Mouse (Mus musculus): ENCODE results near the gene Ctnna3. TPM values are rescaled to one million over a fixed set of nuclear protein-coding genes. Genes with fewer than 3 reads are reported as not detected.
"Not testable (repeated sequence)": the region's sequence is repeated elsewhere in the genome, so short reads cannot be mapped to it uniquely, and the experiment has no call there.

Ctnna3 gene
- total RNA-seq, 1 experiment from 2014 or later: not detected

DNA sequence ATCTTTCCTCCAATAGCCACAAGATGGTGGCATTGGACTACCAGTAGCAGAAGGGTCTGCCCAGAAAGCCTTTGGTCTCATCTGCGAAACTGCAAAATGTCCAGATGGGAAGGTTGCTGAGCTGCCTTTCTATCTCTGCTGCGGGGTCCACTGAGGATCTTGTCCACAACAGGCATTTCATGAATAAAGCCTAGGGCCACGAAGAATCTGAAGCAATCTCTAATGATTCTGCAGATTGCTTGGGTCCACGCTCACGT is 7.2 kb upstream of the Ctnna3 start:
- no peak for ATAC-seq (ENCODE audit: extremely low read depth, insufficient number of reproducible peaks, low FRiP score, poor library complexity, severe bottlenecking)

DNA sequence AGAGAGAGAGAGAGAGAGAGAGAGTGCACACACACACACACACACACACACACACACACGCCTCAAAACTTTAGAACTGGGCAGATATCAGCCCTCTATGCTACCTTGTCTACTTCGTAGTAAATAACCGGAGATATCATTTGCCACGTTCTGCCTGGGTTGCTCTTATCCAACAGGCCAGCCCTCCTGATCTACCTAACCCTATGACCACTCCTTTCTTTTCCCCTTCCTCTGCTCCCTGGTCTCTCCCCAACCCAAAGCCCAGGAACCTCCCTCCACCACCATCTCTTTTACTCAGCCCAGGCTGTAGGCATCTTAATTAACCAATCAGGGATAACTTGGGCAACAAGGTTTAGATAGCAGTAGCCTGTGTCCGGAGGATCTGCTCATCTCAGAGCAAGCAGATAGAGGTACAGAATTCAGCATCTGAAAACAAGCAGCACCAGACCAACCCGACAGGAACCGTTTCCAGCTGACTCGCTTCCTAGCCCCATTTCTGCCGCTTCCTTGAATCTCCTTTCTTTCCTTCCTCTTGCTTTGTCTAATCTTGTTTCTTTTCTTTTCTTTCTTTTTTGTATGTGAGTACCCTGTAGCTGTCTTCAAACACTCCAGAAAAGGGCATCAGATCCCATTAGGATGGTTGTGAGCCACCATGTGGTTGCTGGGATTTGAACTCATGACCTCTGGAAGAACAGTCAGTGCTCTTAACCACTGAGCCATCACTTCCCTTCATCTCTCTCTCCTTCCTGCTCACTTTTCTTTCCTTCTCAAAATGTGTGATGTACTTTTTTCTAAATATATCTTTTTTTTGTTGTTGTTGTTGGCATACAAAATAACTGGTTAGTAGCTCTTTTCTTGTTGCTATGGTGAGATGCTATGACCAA is 6.1 kb upstream of the Ctnna3 start:
- no peak for ATAC-seq (ENCODE audit: extremely low read depth, insufficient number of reproducible peaks, low FRiP score, poor library complexity, severe bottlenecking)

DNA sequence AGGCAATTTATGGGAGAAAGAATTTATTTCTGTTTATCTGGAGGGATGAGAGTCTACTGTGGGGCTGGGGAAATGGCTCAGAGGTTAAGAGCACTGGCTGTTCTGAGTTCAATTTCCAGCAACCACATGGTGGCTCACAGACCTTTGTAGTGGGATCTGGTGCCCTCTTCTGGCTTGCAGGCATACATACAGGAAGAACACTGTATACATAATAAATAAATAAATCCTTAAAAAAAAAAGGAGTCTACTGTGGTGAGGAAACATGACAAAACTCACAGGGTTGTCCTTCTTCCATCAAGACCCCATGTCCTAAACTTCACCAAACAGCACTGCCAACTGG is 5.5 kb upstream of the Ctnna3 start:
- ATAC-seq (ENCODE audit: extremely low read depth, insufficient number of reproducible peaks, low FRiP score, poor library complexity, severe bottlenecking): 0 out of 2 replicates have a peak, but pooled peaks have one; percentile 30

DNA sequence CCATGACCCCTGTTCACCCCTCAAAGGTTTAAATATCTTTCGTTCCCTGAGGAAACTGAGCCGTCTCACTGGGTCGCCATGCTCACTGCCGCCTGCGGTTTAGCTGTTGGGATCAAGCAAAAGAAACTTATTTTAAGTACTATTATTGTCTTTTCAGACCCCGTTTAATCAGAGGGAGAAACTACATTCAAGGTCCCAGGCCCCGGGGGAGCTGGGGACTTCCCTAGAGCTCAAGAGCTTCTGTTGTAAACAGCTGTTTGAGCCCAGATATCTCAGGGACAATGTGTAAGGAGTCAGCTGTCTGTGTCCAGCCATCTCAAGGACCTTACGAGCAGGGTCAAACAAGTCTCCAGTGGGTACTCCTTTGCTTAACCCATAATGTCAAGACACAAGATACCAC is 2.8 kb upstream of the Ctnna3 start:
- ATAC-seq (ENCODE audit: extremely low read depth, insufficient number of reproducible peaks, low FRiP score, poor library complexity, severe bottlenecking): no peak

DNA sequence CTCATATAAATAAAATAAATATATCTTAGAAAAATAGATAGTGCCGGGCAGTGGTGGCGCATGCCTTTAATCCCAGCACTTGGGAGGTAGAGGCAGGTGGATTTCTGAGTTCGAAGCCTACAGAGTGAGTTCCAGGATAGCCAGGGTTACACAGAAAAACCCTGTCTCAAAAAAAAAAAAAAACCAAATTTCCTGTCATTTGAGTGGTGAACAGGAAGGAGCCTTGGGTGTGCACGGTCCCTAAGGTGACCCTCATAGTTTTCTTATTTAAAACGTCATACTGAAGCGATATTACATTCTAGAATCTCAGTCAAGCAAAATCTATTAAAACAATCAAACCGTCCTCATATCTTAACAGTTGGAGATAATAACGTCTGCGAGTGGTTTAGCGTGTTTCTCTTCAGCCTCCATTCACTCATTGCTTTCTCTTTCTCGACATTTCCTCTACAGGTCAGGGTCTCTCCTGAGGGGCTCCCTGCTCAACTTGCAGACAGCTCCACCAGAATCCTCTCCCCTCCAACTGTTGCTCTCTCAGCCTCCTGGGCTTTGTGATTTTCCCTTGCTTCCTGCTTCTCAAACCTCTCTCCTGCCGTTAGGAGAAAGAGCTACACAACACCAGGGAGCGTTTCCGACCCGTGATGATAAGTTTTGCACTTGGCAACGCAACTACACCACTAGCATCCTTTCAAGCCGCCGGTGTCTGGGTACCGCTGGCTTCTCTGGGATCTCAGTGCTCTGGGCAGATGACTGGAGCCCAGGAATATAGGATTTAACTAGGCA is 1.5 kb upstream of the Ctnna3 start:
- no peak for ATAC-seq (ENCODE audit: extremely low read depth, insufficient number of reproducible peaks, low FRiP score, poor library complexity, severe bottlenecking)

DNA sequence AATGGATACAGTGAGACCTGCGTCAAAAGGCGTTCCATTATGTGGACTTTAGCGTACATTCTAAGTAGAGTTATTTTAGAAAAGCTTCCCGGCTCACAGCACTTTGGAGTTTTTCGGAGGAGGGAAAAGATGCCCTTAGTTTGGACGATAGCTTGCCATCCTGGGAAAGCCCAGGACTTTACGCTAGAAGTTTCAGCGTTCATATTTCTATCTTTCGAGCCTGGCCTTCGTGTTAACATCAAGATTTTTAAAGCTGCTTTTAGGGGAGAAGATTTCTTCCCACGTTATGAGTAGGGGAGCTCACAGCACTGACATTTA is 916 bp upstream of the Ctnna3 start:
- ATAC-seq (ENCODE audit: extremely low read depth, insufficient number of reproducible peaks, low FRiP score, poor library complexity, severe bottlenecking): no peak

DNA sequence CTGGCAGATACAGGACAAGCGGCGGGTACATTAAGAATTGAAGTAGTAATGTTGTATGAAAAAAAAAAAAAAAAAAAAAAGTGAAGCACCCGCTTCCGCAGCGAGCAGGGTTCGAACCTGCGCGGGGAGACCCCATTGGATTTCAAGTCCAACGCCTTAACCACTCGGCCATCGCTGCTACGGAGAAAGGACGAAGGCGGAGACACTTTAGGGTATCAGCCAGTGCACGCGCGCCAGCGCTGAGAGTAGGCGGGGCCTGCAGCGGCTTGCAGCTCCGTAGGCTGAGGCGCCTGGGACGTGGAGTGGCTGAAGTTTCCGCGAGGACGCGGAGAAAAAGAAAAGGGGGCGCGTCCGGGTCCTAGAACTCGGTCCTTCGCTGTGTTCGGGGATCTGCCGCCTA is 518 bp upstream of the Ctnna3 start:
- peak; percentile 88 for ATAC-seq (ENCODE audit: extremely low read depth, insufficient number of reproducible peaks, low FRiP score, poor library complexity, severe bottlenecking)

DNA sequence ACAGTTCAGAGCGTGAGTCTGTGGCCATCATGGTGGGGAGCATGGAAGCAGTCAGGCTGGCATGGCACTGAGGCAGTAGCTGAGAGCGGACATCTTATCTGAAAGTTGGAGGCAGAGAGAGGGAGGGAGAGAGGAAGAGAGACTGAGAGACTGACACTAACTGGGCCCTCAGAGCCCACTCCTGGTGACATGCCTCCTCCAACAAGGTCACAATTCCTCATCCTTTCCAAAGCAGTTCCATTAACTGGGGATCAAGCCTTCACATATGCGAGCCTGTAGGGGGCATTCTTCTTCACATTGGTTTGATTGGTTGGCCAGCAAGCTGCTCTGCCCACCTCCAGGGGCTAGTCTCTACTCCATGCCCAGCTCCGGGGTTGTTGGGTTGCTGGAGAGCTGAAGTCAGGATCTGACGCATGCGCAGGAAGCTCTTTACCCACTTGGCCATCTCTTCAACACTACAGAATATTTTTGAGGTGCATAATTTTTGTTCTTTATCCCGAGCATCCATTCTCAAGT is 1.4 kb downstream of the Ctnna3 start:
- no peak for ATAC-seq (ENCODE audit: extremely low read depth, insufficient number of reproducible peaks, low FRiP score, poor library complexity, severe bottlenecking)

DNA sequence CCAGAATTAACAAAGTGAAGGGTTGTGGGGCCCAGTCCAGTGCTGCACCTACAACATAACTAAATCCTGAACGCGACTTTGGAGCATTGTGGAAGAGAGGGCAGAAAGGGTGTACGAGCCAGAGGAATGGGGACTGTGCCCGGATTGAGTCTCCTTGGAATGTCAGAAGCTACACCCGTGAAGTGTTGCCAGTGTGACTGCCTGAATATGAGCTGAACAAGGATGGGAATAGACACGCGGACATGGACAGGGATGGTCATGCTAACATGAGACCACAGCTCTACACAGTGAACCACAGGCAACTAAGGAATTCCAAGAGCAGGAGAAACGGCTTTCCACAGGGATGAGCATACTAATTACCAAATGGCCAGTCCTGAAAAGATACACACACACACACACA is 2.2 kb downstream of the Ctnna3 start:
- ATAC-seq (ENCODE audit: extremely low read depth, insufficient number of reproducible peaks, low FRiP score, poor library complexity, severe bottlenecking): no peak

DNA sequence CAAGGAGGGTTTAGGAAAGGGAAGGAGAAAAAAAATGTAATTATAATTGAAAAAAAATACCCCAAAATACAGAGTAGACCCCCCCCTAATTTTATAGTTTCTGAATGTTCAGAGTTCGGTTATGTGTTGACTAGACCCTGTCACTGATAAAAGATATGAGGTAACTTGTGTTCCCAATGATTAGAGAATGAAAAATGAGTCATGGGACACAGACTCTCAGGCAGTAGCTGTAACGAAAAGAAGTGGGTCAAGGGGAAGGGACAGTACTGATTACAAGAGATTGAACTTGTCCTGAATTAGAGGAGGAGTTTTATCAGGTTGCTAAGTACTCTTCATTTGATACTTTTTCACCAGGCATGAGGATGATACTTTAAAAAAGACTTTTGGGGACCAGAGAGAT is 3.0 kb downstream of the Ctnna3 start:
- ATAC-seq (ENCODE audit: extremely low read depth, insufficient number of reproducible peaks, low FRiP score, poor library complexity, severe bottlenecking): no peak

DNA sequence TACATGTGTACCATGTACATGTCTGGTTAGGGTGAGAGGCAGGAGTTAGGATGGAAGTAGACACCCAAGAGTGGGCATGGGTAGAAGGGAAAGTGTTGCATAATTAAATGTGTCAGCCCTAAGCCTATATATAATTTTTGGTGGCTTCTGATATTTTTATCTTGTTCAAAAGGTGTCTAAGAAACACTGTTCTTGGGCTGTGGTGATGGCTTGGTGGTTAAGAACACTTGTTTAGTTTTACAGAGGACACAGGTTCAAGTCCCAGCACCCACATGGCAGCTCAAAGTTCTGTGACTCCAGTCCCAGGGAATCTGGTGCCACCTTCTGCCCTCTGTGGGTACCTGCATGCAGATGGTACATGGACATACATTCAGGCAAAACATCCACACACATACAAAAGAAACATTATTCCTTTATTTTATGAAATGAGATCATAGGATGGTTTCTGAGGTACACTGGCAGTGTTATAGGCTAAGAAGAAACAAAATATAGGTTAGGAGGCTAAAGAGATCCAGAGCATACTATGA is 8.9 kb downstream of the Ctnna3 start:
- ATAC-seq (ENCODE audit: extremely low read depth, insufficient number of reproducible peaks, low FRiP score, poor library complexity, severe bottlenecking): no peak

DNA sequence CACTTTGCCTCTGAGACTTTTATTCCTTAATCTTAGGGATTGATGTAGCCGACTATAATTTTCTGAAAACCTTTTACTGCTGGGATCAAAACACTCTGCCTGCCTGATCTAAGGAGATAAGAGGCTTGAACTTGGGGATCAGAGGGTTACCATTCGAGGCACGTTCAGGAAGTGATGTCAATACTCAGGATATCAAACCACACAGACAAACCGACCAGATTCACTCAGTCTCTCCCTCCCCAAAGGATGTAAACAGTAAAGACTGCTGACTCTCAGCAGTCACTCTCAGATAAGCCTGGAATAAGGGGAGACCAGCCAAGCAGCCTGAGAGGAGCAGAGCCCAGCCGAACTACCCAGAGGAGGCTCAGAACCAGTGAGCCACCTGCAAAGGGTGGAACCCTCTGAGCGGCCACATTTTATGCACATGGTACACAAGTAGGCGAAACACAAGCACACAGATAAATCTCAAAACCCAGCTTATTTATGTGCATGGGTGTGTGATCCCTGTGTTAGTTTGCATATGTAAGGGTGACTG is 9.9 kb downstream of the Ctnna3 start:
- no peak for ATAC-seq (ENCODE audit: extremely low read depth, insufficient number of reproducible peaks, low FRiP score, poor library complexity, severe bottlenecking)

DNA sequence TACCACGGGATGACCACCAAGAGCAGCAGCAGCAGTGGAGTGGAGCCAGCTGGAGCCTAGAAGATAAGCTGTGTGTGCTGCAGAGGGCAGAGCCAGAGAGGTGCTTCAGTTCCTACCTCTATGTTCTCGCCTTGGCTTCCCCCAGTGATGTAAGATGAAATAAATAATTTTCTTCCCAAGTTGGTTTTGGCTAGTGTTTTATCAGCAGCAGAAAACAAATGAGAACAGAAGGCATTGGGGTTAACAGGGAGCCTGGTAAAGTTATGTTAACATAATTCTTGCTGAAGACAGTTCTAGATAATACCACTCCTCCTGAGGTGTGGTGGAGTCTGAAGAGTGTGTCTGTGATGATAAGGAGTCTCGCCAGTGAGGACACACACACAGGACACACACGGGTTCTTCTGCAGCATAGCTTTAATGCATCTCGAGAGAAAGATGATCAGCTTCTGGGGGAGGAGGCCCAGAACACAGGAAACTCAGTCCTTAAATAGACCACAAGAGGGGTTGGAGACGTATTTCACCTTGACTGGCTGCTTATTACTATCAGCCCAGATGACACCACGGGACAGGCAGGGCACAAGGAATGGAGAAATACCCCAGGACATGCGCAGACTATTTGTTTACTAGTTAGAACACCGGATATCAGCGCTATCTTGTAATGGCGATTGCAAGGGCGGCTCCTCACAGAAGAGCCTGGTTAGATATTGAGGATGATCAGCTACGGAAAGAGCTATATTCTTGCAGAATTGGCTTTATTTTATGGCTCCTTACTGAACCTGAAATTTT is 14.9 kb downstream of the Ctnna3 start:
- not testable (repeated sequence) for ATAC-seq (ENCODE audit: extremely low read depth, insufficient number of reproducible peaks, low FRiP score, poor library complexity, severe bottlenecking)

DNA sequence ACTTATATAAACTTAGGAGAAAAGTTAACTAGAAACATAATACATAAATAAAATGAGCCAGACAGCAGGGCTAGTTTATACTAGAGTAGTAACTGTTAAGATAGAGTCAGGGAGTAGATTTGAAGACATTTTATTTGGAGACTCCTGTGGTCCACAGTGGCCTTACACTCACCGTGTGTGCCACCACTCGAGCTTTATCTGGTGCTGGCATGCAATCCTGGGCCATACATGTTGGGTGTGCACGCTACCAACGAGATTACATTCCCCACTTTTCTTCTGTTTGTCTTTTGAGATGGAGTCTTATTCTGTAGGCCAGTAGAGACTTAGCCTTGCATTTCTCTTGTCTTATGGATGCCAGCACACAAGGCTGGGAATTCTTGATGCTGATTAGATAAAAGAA is 24.0 kb downstream of the Ctnna3 start:
- ATAC-seq (ENCODE audit: extremely low read depth, insufficient number of reproducible peaks, low FRiP score, poor library complexity, severe bottlenecking): no peak

DNA sequence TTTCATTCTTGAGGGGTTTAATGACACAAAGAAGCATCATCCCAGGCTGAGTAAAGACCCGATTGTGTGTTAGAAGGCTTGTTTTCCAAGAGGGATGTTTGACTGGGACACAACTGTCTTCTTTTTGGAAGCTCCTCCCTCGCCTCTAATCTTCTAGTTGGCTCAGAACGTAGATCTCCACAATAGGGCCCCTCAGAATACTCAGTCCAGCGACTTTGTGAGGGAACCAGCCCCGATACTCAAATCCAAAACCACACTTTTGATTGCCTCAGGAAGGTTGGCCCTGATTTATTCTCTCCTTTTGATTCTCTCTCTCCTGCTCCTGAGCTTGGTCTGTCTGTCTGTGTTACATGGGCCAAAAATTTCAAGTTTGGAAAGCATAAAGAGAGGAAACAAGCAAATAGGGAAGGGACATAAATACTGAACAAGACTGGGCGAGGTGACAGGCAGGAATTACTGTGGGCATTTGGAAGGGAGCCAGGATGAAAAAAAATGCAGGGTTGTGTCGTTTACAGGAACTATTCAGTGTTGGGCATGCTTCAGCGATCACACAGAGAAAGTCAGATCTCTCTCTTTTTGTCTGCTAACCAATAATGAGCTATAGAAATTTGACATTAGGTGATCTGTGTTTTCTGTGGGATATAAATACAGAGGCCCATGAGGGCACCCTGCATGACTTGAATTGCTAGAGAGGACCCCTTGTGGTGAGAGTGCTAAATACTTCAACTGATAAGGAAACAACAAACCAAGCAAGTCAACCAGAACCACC is 25.4 kb downstream of the Ctnna3 start:
- no peak for ATAC-seq (ENCODE audit: extremely low read depth, insufficient number of reproducible peaks, low FRiP score, poor library complexity, severe bottlenecking)

DNA sequence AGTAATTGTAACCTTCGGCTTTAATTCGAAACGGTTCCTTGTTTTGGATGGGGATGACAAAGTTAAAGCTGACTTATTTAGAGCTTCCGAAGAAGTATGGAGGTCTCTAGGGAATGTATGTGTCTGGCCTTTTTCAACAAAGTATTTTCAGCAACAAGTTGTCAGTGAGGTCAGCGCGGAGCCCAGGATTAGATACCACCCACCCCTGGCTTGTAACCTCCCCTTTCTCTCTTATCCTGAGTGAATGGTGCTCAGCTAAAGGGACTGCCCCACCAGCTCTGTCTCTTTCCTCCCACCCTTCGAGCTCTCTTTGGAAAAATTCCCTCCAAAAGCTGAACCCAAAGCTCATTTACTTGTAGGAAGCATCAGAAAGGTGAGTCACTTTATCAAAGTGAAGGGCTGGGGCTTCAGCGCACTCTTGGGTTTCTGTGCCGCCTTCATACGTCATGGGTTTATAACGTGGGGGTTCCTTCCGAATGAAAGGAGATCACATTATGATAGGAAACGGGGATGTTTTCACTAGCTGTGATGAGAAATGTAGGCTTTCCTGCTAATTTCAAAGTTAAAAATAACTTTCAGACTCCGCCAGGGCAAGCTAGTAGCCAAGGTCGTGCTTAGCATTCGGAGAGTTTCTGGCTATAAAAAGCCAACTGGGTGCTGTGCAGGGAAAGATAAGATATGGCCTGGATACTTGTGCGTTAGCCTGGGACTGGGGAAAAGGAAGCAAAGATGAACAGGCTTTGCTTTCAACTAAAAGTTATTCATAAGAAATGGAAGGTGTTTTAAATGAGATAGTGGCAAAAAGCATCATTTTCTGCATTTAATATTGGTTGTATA is 27.6 kb downstream of the Ctnna3 start:
- no peak for ATAC-seq (ENCODE audit: extremely low read depth, insufficient number of reproducible peaks, low FRiP score, poor library complexity, severe bottlenecking)

DNA sequence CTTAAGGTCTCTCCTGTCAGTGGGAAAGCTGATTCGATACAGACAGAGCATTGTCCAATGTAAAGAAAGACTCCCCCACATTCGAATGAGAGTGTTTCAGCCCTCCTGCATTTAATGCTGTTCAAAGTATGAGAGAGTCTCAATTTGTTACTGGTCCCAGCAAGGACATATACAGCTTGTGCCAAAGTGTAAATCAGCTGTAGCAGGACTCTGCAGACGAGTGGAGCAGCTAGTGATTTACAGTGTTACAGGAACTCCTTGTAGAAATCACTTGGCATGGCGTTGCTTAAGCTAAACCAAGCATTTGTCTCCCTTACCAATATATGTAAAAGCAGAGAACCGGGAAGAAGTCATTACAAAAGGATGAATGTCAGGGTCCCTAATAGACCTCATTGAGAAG is 31.0 kb downstream of the Ctnna3 start:
- ATAC-seq (ENCODE audit: extremely low read depth, insufficient number of reproducible peaks, low FRiP score, poor library complexity, severe bottlenecking): no peak

DNA sequence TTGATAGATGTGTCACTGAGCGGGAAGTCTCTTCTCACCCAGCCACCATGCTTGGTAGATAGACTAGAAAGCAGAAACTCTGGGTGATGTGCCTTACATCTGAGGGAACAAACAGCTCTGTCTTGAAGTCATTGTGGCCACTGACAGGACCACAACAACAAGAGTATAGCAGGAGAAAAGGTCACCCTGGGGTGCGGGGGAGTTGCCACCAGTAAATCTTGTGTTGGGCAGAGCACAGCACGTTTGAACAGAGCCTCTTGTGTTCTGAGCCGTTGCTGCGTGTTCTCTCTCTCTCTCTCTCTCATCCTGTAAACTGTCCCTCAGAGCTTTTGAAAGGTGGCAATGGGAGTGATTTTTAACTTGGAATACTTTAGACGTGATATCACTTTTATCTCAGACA is 42.6 kb downstream of the Ctnna3 start:
- no peak for ATAC-seq (ENCODE audit: extremely low read depth, insufficient number of reproducible peaks, low FRiP score, poor library complexity, severe bottlenecking)

All from neutrophil, adult 5-6 weeks (primary cell).